Mouse (Mus musculus): ENCODE results near the gene Otub2.

DNA sequence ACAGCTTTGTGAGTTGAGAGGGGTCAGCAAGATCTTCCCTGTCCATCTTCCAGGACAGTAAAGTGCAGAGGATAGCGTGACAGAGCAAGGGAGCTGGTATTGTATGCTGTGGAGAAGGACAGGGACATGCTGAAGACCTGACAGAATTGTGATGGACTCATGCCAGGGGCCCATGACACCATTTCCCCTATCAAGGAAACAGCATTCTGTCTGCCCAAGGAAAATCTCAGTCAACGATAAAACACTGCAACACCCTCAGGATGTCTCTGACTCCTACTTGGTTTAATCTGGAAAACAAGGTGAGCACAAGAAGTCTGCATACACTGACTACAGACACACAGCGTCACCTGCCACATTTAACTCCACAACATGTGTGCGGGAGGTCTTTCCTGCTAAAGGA is 19.2 kb downstream of the Otub2 start, which contains the start of gene 9330161L09Rik:
- TF ChIP-seq POLR2A (IDR thresholded peaks at IDR 0.05; ENCODE audit: insufficient read length, low read depth): no peak
- TF ChIP-seq MAX (IDR thresholded peaks at IDR 0.05; ENCODE audit: low read depth): no peak

All from myocyte (in vitro differentiated cells).